Mouse (Mus musculus): Measurements from ENCODE around the gene Plxna1.

GRCm38 (mm10) chr6:89351441-89352137, 10.8 kb downstream of the Plxna1 start:
- TF ChIP-seq CTCF (IDR thresholded peaks at IDR 0.05; ENCODE audit: insufficient read depth, low read depth, low read length) = no peak
- no peak for TF ChIP-seq POLR2A (IDR thresholded peaks at IDR 0.05; ENCODE audit: insufficient read depth, low read depth, low read length)
